Mouse (Mus musculus): ENCODE measurements at regions not wholly inside any gene's neighbourhood (a gene's known extent, or its start where the extent isn't known, plus 50 kb on each side); places are given as distances from the start of the nearest gene placed in this dataset.

GRCm38 (mm10) chr12:97758624-97759023, 500.6 kb downstream of the Galc start:
- TF ChIP-seq FOSL1 (IDR thresholded peaks at IDR 0.05; ENCODE audit: insufficient read depth, low read length, poor library complexity, severe bottlenecking) (no peak), MAX (IDR thresholded peaks at IDR 0.05) (no peak), CTCF (IDR thresholded peaks at IDR 0.05; ENCODE audit: control insufficient read depth, insufficient read depth, insufficient read length) (no peak)
